In genomic region chr4:41713197-41714067, GRCm38 (mm10) we compare ENCODE assay signal across 8 mouse cellular contexts. TPM values are rescaled to one million over a fixed set of nuclear protein-coding genes. Genes with fewer than 3 reads are reported as not detected.
DNase-seq lines count a peak whose midpoint lies in the region; ATAC-seq lines count a peak whose summit lies in the region.

TSS of gene Rpp25l (minus strand) at chr4:41713534.

- WGBS in hindbrain, embryonic 13.5 days = under 1% methylated on average over 61 of the region's 61 CpGs

- peak within 1 kb of the TSS; percentile 84 for H3K27ac ChIP-seq in hindbrain, embryonic 13.5 days

- peak within 1 kb of the TSS; percentile 82 for H3K4me3 ChIP-seq in hindbrain, embryonic 13.5 days

- peak; percentile 67 for ATAC-seq in hindbrain, embryonic 13.5 days (ENCODE audit: low FRiP score)

- peaks cover 40% of the 10 kb centered on the region for H3K36me3 ChIP-seq in hindbrain, embryonic 13.5 days

- peak within 1 kb of the TSS; percentile 93 for H3K4me2 ChIP-seq in hindbrain, embryonic 13.5 days

- H3K27me3 ChIP-seq in hindbrain, embryonic 13.5 days = no peaks in the 10 kb centered on the region

- DNase-seq in R1 (ENCODE audit: low read depth, low spot score) = peak; percentile 85
- peak; percentile 89 to 93 for DNase-seq in cerebellum, postnatal 14 days
- peak; percentile 58 to 82 for DNase-seq in frontal cortex, postnatal 25 days (ENCODE audit: low spot score in 2 of 2)
- peak; percentile 73 to 87 for DNase-seq in layer of hippocampus, postnatal 25 days (ENCODE audit: extremely low spot score in 1 of 2, low spot score in 1 of 2)
- DNase-seq in lung, postnatal 4 days = peak; percentile 88 to 89
- DNase-seq in retina, postnatal 1 day = peak; percentile 90
- peak; percentile 79 for DNase-seq in urinary bladder, adult 2 months (ENCODE audit: low spot score)

- H3K4me1 ChIP-seq in hindbrain, embryonic 13.5 days (replicated peaks) = peaks cover 62% of the 10 kb centered on the region

- H3K9ac ChIP-seq in hindbrain, embryonic 13.5 days = peak within 1 kb of the TSS; percentile 91

- H3K9me3 ChIP-seq in hindbrain, embryonic 13.5 days = no peaks in the 10 kb centered on the region

RNA-seq across cellular contexts. Expression of gene Rpp25l, which starts in this region (rescaled TPM):
- 63.0 and 66.8 TPM in 2 replicates for polyA plus RNA-seq in hindbrain, embryonic 13.5 days (2015; fragmentation: Nextera tagmentation; extraction: Ambion mirVana)
- 10 to 100 TPM; 27.7 to 33.6 TPM for total RNA-seq in layer of hippocampus, postnatal 25 days (2021)
- 32.6 and 40.5 TPM in 2 replicates for polyA plus RNA-seq in urinary bladder, adult 2 months (2012; rRNA removed)

Comparison
In these comparisons a context has a peak if more than half of its experiments do, and no peak if none do; other contexts are left out.
1. Peak in every context shown above with its lines: DNase-seq, ATAC-seq, H3K4me3 ChIP-seq and H3K27ac ChIP-seq.